ENCODE assay signal across 9 mouse cellular contexts in genomic region chr14:24865579-24866230, GRCm38 (mm10).
DNase-seq lines count a peak whose midpoint lies in the region; ATAC-seq lines count a peak whose summit lies in the region.
"Had no signal": no experiment of that assay in that cellular context is flagged by ENCODE, and none has a peak within 500 bp of the region (broad histone marks: within the 10 kb centered on the region; RNA-seq: fewer than 3 reads in every experiment).

No protein-coding gene starts in this region.

- H3K9ac ChIP-seq in neural tube, embryonic 15.5 days (replicated peaks), result no peak overlapping the region
- H3K9ac ChIP-seq in intestine, embryonic 15.5 days, result no peak overlapping the region
- H3K9ac ChIP-seq: embryonic facial prominence, embryonic 13.5 days had no signal

- H3K4me1 ChIP-seq in neural tube, embryonic 15.5 days, result peaks cover 13% of the 10 kb centered on the region
- 0 out of 2 replicates have a peak, but pooled peaks cover 9% of the 10 kb centered on the region for H3K4me1 ChIP-seq in intestine, embryonic 15.5 days (replicated peaks)

- intact Hi-C loops in heart, postnatal 25 days (cut with DNase I), result no loop called here

- 0 out of 2 replicates have a peak overlapping the region, but pooled peaks have one; percentile 4 for H3K27ac ChIP-seq in neural tube, embryonic 15.5 days (replicated peaks)
- no peak overlapping the region for H3K27ac ChIP-seq in intestine, embryonic 15.5 days
- H3K27ac ChIP-seq: embryonic facial prominence, embryonic 13.5 days had no signal

- no peaks in the 10 kb centered on the region for H3K36me3 ChIP-seq in neural tube, embryonic 15.5 days
- no peaks in the 10 kb centered on the region for H3K36me3 ChIP-seq in intestine, embryonic 15.5 days
- H3K36me3 ChIP-seq: embryonic facial prominence, embryonic 13.5 days had no signal

- WGBS in neural tube, embryonic 15.5 days, result 74% methylated on average over 6 of the region's 6 CpGs
- 69% methylated on average over 6 of the region's 6 CpGs for WGBS in intestine, embryonic 15.5 days

- no peaks in the 10 kb centered on the region for H3K27me3 ChIP-seq in neural tube, embryonic 15.5 days (replicated peaks)
- no peaks in the 10 kb centered on the region for H3K27me3 ChIP-seq in intestine, embryonic 15.5 days (replicated peaks)
- H3K27me3 ChIP-seq: embryonic facial prominence, embryonic 13.5 days had no signal

- DNase-seq in frontal cortex, postnatal 14 days (ENCODE audit: low spot score in 2 of 2), result no peak
- no peak for DNase-seq in neural tube, embryonic 10.5 days (ENCODE audit: extremely low spot score, low spot score)
- peak; percentile 23 for DNase-seq in heart, postnatal 25 days (ENCODE audit: low spot score)
- DNase-seq in testis, postnatal 10 days (ENCODE audit: low spot score), result peak; percentile 46

- peak; percentile 64 for ATAC-seq in frontal cortex, adult (ENCODE audit: low TSS enrichment)
- ATAC-seq in neural tube, embryonic 15.5 days (ENCODE audit: low FRiP score), result no peak
- no peak for ATAC-seq in erythroblast, adult 5-6 weeks (replicated peaks; ENCODE audit: low FRiP score, poor library complexity, severe bottlenecking)
- ATAC-seq in intestine, embryonic 15.5 days, result no peak

- H3K9me3 ChIP-seq in neural tube, embryonic 15.5 days (replicated peaks), result no peaks in the 10 kb centered on the region
- no peaks in the 10 kb centered on the region for H3K9me3 ChIP-seq in intestine, embryonic 15.5 days
- H3K9me3 ChIP-seq: embryonic facial prominence, embryonic 13.5 days had no signal

- no peak overlapping the region for H3K4me3 ChIP-seq in neural tube, embryonic 15.5 days (replicated peaks)
- no peak overlapping the region for H3K4me3 ChIP-seq in intestine, embryonic 15.5 days (replicated peaks)
- H3K4me3 ChIP-seq: embryonic facial prominence, embryonic 13.5 days had no signal

- H3K4me2 ChIP-seq in neural tube, embryonic 15.5 days, result no peak overlapping the region
- no peak overlapping the region for H3K4me2 ChIP-seq in intestine, embryonic 15.5 days (replicated peaks)
- H3K4me2 ChIP-seq: embryonic facial prominence, embryonic 13.5 days had no signal

Comparison
In these comparisons a context has a peak if more than half of its experiments do, and no peak if none do; other contexts are left out.
1. DNase-seq: peak in heart, postnatal 25 days (single experiment) and testis, postnatal 10 days (single experiment); none in frontal cortex, postnatal 14 days (0 of 2) and neural tube, embryonic 10.5 days (single experiment).